Mouse (Mus musculus) liver, embryonic 12.5 days (tissue): ENCODE results near the gene Asb5. TPM values are rescaled to one million over a fixed set of nuclear protein-coding genes. Genes with fewer than 3 reads are reported as not detected.

ENCODE experiments used
- ATAC-seq: fragments of 200-750 bp; cut with Nextera tagmentation; 2 replicates; pipeline ENCODE4 v1.8.0; 2017; ENCODE audit warnings: moderate number of reproducible peaks, mild to moderate bottlenecking, moderate library complexity
- H3K27ac ChIP-seq: fragments of 300-500 bp; sonication (generic); 2 replicates; pipeline ENCODE4 v1.5.1; 2016; ENCODE audit warnings: mild to moderate bottlenecking
- H3K27me3 ChIP-seq: fragments of 300-500 bp; sonication (generic); replicated peaks from 2 replicates; pipeline ENCODE4 v1.6.1; 2016; ENCODE audit warnings: mild to moderate bottlenecking, moderate library complexity
- H3K36me3 ChIP-seq: fragments of 300-500 bp; sonication (generic); 2 replicates; pipeline ENCODE4 v1.6.1; 2016; ENCODE audit warnings: mild to moderate bottlenecking, moderate library complexity
- H3K4me1 ChIP-seq: fragments of 300-500 bp; sonication (generic); 2 replicates; pipeline ENCODE4 v1.6.1; 2016
- H3K4me2 ChIP-seq: fragments of 300-500 bp; sonication (generic); 2 replicates; pipeline ENCODE4 v1.6.1; 2016; ENCODE audit warnings: mild to moderate bottlenecking, moderate library complexity
- H3K4me3 ChIP-seq: fragments of 300-500 bp; sonication (generic); 2 replicates; pipeline ENCODE4 v1.5.1; 2016; ENCODE audit warnings: mild to moderate bottlenecking, moderate library complexity
- H3K9ac ChIP-seq: fragments of 300-500 bp; sonication (generic); 2 replicates; pipeline ENCODE4 v1.6.1; 2016; ENCODE audit warnings: mild to moderate bottlenecking, moderate library complexity
- H3K9me3 ChIP-seq: fragments of 300-500 bp; sonication (generic); replicated peaks from 2 replicates; pipeline ENCODE4 v1.6.1; 2016; ENCODE audit warnings: mild to moderate bottlenecking, moderate library complexity
- WGBS: fragments of 180-500 bp; shearing (Covaris S2); methylation state at CpG from one replicate; pipeline ENCODE4 v1.1.7; 2016; ENCODE audit not compliant: insufficient replicate concordance; 5-methylcytosine and 5-hydroxymethylcytosine counted together
- polyA plus RNA-seq: library from polyadenylated mRNA; unstranded; fragments of >200 nt; fragmentation: Nextera tagmentation; extraction: Ambion mirVana; gene quantifications from 2 replicates; pipeline ENCODE4 v1.2.1, GENCODE M21; 2016

Asb5 gene
- polyA plus RNA-seq, result 3.0 and 4.1 TPM in 2 replicates

- WGBS, result under 1% methylated on average over 88 of the region's 89 CpGs
- Histone ChIP-seq H3K4me1 (peaks cover 34% of the 10 kb centered on the region), H3K36me3 (peaks cover 22% of the 10 kb centered on the region), H3K9ac (peak within 1 kb of the TSS; percentile 87), H3K4me3 (peak within 1 kb of the TSS; percentile 85), H3K27ac (peak within 1 kb of the TSS; percentile 81), H3K4me2 (peak within 1 kb of the TSS; percentile 91), H3K9me3 (no peaks in the 10 kb centered on the region), H3K27me3 (no peaks in the 10 kb centered on the region)
- ATAC-seq, result peak; percentile 93
Measured at GRCm38 (mm10) chr8:54529382-54530296, at the start of gene Asb5, which contains the start of gene Spcs3. Asb5 (plus strand) TSS chr8:54529580. Spcs3 (minus strand) TSS chr8:54529998.

DNA sequence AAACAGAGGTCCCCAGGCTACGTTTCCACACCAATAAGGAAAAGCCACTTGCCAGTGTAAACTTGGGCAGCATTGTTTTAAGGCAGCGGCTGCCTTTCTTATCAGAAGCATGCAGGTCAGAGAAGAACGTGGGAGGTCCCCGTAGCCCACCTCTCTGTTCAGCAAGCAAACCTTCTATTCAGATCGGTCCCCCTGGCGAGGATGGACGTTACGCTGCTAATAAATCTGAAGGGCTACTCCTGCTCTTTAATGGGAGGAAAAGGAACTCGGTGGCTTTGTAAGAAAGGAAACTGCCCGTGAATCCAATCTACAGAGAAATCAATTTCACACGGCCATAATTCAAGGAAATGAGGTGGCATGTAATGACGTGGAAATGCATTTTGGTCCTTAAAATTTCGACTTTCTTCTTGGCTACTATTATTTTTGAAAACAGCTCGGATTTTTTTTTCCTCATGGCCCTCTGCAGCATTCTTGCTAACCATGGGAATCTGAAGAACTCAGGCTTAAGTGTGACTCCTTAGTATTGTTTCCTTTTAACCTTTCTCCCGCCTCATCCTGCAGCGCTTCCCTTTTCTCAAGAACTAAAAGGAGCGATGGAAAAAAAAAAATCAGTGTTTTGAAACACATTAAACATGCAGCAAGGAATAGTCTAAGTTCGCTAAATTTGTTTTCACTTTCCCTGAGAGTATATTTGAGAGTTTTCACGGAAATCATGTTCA lies 42.7 kb upstream of the Asb5 start:
- 0 out of 2 replicates have a peak, but pooled peaks cover 3% of the 10 kb centered on the region for H3K4me1 ChIP-seq
- H3K9me3 ChIP-seq, result no peaks in the 10 kb centered on the region
- H3K4me3 ChIP-seq, result no peak overlapping the region
- no peaks in the 10 kb centered on the region for H3K36me3 ChIP-seq
- H3K27me3 ChIP-seq, result no peaks in the 10 kb centered on the region
- ATAC-seq, result no peak
- H3K4me2 ChIP-seq, result peak overlapping the region; percentile 31
- 18% methylated on average over 19 of the region's 19 CpGs for WGBS
- no peak overlapping the region for H3K9ac ChIP-seq
- H3K27ac ChIP-seq, result no peak overlapping the region

DNA sequence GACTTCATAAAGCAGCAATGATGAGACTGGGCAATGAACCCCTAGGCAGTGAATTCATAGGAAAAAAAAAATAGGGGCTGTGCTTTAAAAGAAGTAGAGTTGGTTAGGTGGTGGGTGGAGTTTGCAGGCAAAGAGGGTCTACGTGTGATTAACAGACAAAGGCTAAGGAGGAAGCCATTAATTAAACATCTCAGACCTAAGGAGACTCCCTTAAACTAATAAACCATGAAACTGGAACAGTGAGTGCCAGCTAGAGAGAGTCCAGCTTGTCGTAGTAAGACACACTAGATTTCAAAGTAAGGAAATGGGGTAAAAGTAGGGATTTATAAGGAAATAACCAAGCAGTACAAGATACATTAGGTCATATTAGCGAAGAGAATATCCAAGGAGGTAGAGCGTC lies 40.9 kb upstream of the Asb5 start:
- WGBS, result 64% methylated on average over 4 of the region's 4 CpGs
- Histone ChIP-seq H3K9me3 (no peaks in the 10 kb centered on the region), H3K36me3 (no peaks in the 10 kb centered on the region), H3K27me3 (no peaks in the 10 kb centered on the region; the same call in 1 of the 2 replicates), H3K4me3 (no peak overlapping the region), H3K4me1 (0 out of 2 replicates have a peak, but pooled peaks cover 3% of the 10 kb centered on the region), H3K27ac (no peak overlapping the region), H3K9ac (no peak overlapping the region), H3K4me2 (no peak overlapping the region)
- no peak for ATAC-seq

- Histone ChIP-seq H3K4me2 (no peak overlapping the region), H3K36me3 (no peaks in the 10 kb centered on the region), H3K27ac (no peak overlapping the region), H3K4me1 (0 out of 2 replicates have a peak, but pooled peaks cover 3% of the 10 kb centered on the region), H3K9ac (no peak overlapping the region), H3K9me3 (no peaks in the 10 kb centered on the region), H3K4me3 (no peak overlapping the region), H3K27me3 (no peaks in the 10 kb centered on the region; the same call in 1 of the 2 replicates)
- WGBS, result 17% methylated on average over 6 of the region's 6 CpGs
- ATAC-seq, result no peak
Measured at GRCm38 (mm10) chr8:54491057-54491690, 38.2 kb upstream of the Asb5 start.

DNA sequence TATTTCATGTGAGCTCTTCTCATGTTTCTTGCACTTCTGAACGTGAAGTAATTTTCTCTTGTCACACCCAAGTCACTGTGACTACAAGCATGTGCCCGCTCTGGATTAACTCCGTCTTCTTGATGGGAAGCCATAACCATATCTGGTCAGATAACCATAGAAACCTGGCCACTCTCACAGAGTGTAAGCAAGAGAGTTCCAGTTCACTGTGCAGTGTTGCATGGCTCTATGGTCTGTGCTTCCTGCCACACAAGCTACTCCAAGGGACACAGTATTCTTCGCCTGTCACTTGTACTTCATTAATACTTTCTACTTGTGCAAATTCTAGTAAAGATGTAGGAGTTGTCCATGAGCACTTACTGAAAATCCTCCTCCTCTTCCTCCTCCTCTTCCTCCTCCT lies 37.4 kb upstream of the Asb5 start:
- ATAC-seq, result no peak
- WGBS, result 57% methylated on average over 4 of the region's 4 CpGs

GRCm38 (mm10) chr8:54493110-54493509 lies 36.3 kb upstream of the Asb5 start:
- no peak for ATAC-seq
- Histone ChIP-seq H3K9ac (no peak overlapping the region), H3K27me3 (no peaks in the 10 kb centered on the region; the same call in 1 of the 2 replicates), H3K4me2 (no peak overlapping the region), H3K27ac (no peak overlapping the region), H3K4me1 (no peaks in the 10 kb centered on the region), H3K4me3 (no peak overlapping the region), H3K36me3 (no peaks in the 10 kb centered on the region), H3K9me3 (no peaks in the 10 kb centered on the region)
- WGBS, result 8% methylated on average over 6 of the region's 6 CpGs

More for the DNA sequence above, 37.4 kb upstream of the Asb5 start:
- no peaks in the 10 kb centered on the region for H3K4me1 ChIP-seq
- no peaks in the 10 kb centered on the region for H3K9me3 ChIP-seq
- H3K4me2 ChIP-seq, result no peak overlapping the region
- no peaks in the 10 kb centered on the region for H3K36me3 ChIP-seq
- H3K4me3 ChIP-seq, result no peak overlapping the region
- no peaks in the 10 kb centered on the region; the same call in 1 of the 2 replicates for H3K27me3 ChIP-seq
- H3K9ac ChIP-seq, result no peak overlapping the region
- no peak overlapping the region for H3K27ac ChIP-seq

GRCm38 (mm10) chr8:54493915-54494314 lies 35.5 kb upstream of the Asb5 start:
- H3K9ac ChIP-seq, result no peak overlapping the region
- no peak overlapping the region for H3K27ac ChIP-seq
- no peaks in the 10 kb centered on the region for H3K4me1 ChIP-seq
- H3K4me2 ChIP-seq, result no peak overlapping the region
- no peaks in the 10 kb centered on the region; the same call in 1 of the 2 replicates for H3K27me3 ChIP-seq
- 46% methylated on average over 3 of the region's 3 CpGs for WGBS
- H3K4me3 ChIP-seq, result no peak overlapping the region
- no peak for ATAC-seq
- no peaks in the 10 kb centered on the region for H3K9me3 ChIP-seq
- no peaks in the 10 kb centered on the region for H3K36me3 ChIP-seq

GRCm38 (mm10) chr8:54503104-54503503 lies 26.3 kb upstream of the Asb5 start:
- no peaks in the 10 kb centered on the region for H3K36me3 ChIP-seq
- H3K9me3 ChIP-seq, result no peaks in the 10 kb centered on the region
- no peak overlapping the region for H3K4me3 ChIP-seq
- peaks cover 13% of the 10 kb centered on the region for H3K4me1 ChIP-seq
- ATAC-seq, result no peak
- 68% methylated on average over 7 of the region's 7 CpGs for WGBS
- H3K4me2 ChIP-seq, result no peak overlapping the region
- no peaks in the 10 kb centered on the region for H3K27me3 ChIP-seq
- H3K9ac ChIP-seq, result no peak overlapping the region
- no peak overlapping the region for H3K27ac ChIP-seq

DNA sequence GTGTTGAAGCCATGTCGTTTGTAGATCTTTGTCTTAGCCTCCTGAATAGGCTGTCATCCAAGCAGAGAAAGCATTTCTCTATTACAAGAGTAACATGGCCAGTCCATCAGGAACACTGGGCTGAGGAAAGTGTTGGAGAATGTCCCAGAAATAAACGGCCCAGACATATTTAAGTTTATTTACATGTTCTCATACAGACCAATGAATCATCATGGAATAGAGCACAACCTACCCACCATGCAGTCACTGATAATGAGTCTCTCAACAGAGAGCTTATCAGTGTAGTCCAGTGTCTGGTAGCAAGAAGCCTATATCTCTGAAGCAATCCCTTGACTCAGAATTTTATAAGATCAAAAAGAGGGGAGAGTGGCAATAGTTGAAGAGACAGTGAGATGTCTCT lies 24.3 kb upstream of the Asb5 start:
- Histone ChIP-seq H3K9ac (no peak overlapping the region), H3K4me2 (no peak overlapping the region), H3K36me3 (no peaks in the 10 kb centered on the region), H3K4me3 (no peak overlapping the region), H3K9me3 (no peaks in the 10 kb centered on the region), H3K4me1 (peaks cover 33% of the 10 kb centered on the region), H3K27me3 (no peaks in the 10 kb centered on the region), H3K27ac (no peak overlapping the region)
- ATAC-seq, result peak; percentile 59; the same call in 1 of the 2 replicates
- WGBS, result 42% methylated on average over 2 of the region's 2 CpGs

DNA sequence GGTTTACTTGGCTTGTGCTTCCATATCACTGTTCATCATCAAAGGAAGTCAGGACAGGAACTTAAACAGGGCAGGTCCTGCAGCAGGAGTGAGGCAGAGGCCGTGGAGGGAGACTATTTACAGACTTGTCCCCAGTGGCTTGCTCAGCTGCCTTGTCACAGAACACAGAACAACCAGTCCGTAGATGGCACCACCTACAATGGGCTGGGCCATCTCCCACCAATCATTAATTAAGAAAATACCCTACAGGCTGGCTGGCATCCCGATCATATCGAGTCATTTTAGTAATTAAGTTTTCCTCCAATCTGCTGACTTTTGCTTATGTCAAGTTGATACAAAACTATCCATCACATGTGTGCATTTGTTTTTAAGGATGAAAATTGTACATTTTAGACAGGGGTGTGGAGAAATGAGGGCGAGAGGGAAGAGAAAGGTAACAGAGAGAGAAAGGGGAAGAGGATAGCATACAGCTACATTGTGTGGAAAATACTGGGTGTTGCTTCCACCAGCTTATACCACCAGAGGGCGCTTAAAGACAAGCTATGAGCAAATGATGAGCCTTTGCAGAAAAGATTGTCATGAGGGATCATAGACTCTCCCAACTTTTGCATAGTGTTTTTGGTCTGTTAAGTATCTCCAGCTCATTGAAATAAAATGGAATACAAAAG lies 21.8 kb upstream of the Asb5 start:
- no peak overlapping the region for H3K4me3 ChIP-seq
- peak; percentile 38; the same call in 1 of the 2 replicates for ATAC-seq
- no peak overlapping the region for H3K9ac ChIP-seq
- H3K4me2 ChIP-seq, result 0 out of 2 replicates have a peak overlapping the region, but pooled peaks have one; percentile 13
- no peaks in the 10 kb centered on the region for H3K27me3 ChIP-seq
- H3K9me3 ChIP-seq, result no peaks in the 10 kb centered on the region
- peaks cover 54% of the 10 kb centered on the region for H3K4me1 ChIP-seq
- no peaks in the 10 kb centered on the region for H3K36me3 ChIP-seq
- 30% methylated on average over 6 of the region's 6 CpGs for WGBS
- no peak overlapping the region for H3K27ac ChIP-seq

DNA sequence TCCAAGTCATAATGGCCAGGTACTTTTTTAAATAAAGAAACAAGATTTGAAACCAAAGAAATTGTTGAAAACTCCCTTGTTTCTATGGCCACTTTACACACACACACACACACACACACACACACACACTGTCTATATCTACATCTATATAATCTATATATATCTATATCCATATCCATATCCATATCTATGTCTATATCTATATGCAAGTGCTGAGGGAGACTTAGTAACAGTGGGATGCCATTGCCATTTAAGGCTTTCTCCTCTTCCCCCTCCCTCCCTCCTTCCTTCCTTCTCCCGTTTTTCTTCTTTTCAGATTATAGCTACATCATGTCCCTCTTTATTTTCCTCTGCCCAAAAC lies 21.3 kb upstream of the Asb5 start:
- Histone ChIP-seq H3K9me3 (no peaks in the 10 kb centered on the region), H3K4me2 (no peak overlapping the region), H3K36me3 (no peaks in the 10 kb centered on the region), H3K9ac (no peak overlapping the region), H3K27ac (no peak overlapping the region), H3K27me3 (no peaks in the 10 kb centered on the region), H3K4me1 (peaks cover 54% of the 10 kb centered on the region), H3K4me3 (no peak overlapping the region)
- no peak for ATAC-seq
- 21% methylated on average over 1 of the region's 1 CpGs for WGBS
